Mouse (Mus musculus) embryonic facial prominence, embryonic 11.5 days (tissue): ENCODE results near the gene Vps72. TPM values are rescaled to one million over a fixed set of nuclear protein-coding genes. Genes with fewer than 3 reads are reported as not detected.
"Not testable (repeated sequence)": the region's sequence is repeated elsewhere in the genome, so short reads cannot be mapped to it uniquely, and the experiment has no call there.

ENCODE experiments used
- ATAC-seq: fragments of 200-750 bp; cut with Nextera tagmentation; replicated peaks from 2 replicates; pipeline ENCODE4 v1.8.0; 2017; ENCODE audit warnings: low read depth; ENCODE audit not compliant: insufficient number of reproducible peaks, low FRiP score, low TSS enrichment
- DNase-seq: peaks from one replicate; pipeline ENCODE4 v3.0.0-alpha.2; 2015; ENCODE audit warnings: low spot score
- H3K27ac ChIP-seq: fragments of 300-500 bp; sonication (generic); replicated peaks from 2 replicates; pipeline ENCODE4 v1.5.1; 2014; ENCODE audit warnings: mild to moderate bottlenecking, low read depth, low read length, control low read depth
- H3K27me3 ChIP-seq: fragments of 300-500 bp; sonication (generic); 2 replicates; pipeline ENCODE4 v1.6.1; 2014; ENCODE audit warnings: mild to moderate bottlenecking, low read length, moderate library complexity, mixed read lengths; ENCODE audit not compliant: control insufficient read depth, insufficient read depth
- H3K36me3 ChIP-seq: fragments of 300-500 bp; sonication (generic); replicated peaks from 2 replicates; pipeline ENCODE4 v1.6.1; 2014; ENCODE audit warnings: low read depth, mild to moderate bottlenecking, low read length, moderate library complexity, mixed read lengths; ENCODE audit not compliant: control insufficient read depth, insufficient read depth
- H3K4me1 ChIP-seq: fragments of 300-500 bp; sonication (generic); 2 replicates; pipeline ENCODE4 v1.6.1; 2014; ENCODE audit warnings: low read length, mixed read lengths; ENCODE audit not compliant: control insufficient read depth, insufficient read depth
- H3K4me2 ChIP-seq: fragments of 300-500 bp; sonication (generic); 2 replicates; pipeline ENCODE4 v1.6.1; 2014; ENCODE audit warnings: low read depth, mild to moderate bottlenecking, control low read depth, low read length, moderate library complexity
- H3K4me3 ChIP-seq: fragments of 300-500 bp; sonication (generic); 2 replicates; pipeline ENCODE4 v1.5.1; 2014; ENCODE audit warnings: low read depth, low read length, control low read depth
- H3K9ac ChIP-seq: fragments of 300-500 bp; sonication (generic); replicated peaks from 2 replicates; pipeline ENCODE4 v1.6.1; 2014; ENCODE audit warnings: mild to moderate bottlenecking, control low read depth, low read length
- H3K9me3 ChIP-seq: fragments of 300-500 bp; sonication (generic); replicated peaks from 2 replicates; pipeline ENCODE4 v1.6.1; 2016; ENCODE audit warnings: mild to moderate bottlenecking, low read length, inconsistent platforms, mixed read lengths; ENCODE audit not compliant: control insufficient read depth
- WGBS: fragments of 180-500 bp; shearing (Covaris S2); extraction: QIAGEN DNeasy Blood & Tissue Kit; methylation state at CpG from one replicate; pipeline ENCODE4 v1.1.7; 2014; 5-methylcytosine and 5-hydroxymethylcytosine counted together
- polyA plus RNA-seq: library from polyadenylated mRNA; unstranded; fragments of >200 nt; fragmentation: Nextera tagmentation; extraction: Ambion mirVana; gene quantifications from 2 replicates; pipeline ENCODE4 v1.2.1, GENCODE M21; 2014

Gene Vps72
- polyA plus RNA-seq, 1 experiment from 2014 or later: 229 TPM

DNA sequence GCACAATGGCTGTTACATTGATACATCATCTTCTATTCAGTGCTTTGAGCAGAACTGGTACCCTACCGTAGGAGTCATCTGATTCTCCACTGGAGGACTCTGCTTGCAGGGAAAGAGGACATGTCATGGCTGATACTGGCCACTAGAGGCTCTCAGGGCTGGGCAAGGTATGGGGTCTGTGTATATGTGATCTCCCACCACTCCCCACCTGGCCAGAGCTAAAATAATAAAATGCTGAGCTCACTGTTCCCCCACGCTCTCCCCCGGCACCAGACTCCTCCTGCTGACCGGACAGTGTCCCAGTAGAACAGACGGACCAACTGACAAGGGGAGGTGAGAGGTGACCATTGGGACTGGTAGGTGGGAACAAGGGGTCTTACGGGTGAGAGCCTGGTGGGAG is 13.4 kb downstream of the Vps72 start, which contains the start of gene Tmod4:
Gene Tmod4 (plus strand): TSS at position 231 of the 400 bp plus-strand sequence.
- WGBS: 63% methylated on average over 6 of the region's 6 CpGs
- Histone ChIP-seq H3K36me3 (peaks cover 6% of the 10 kb centered on the region), H3K9ac (no peak within 1 kb of the TSS; the same call in 1 of the 2 replicates)

DNA sequence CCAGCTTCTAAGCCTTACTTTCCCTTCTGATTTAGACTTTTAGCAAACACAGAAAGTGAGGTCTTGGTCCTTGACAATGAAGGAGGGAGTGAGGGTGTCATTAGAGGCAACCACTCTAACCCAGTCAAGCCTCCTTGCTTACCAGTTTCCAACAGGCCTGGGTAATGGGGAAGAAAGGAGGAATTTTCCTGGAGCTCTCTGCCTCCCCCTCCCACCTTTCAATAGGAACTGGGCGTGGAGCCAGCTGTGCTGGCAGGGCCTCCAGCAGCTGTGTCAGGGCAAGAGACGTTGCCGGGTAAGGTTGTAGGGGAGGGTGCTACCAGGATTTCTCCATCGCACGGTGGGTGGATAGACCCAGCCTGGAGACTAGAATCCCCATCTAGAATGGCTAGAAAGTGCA is 14.2 kb downstream of the Vps72 start:
- no peaks in the 10 kb centered on the region for H3K4me1 ChIP-seq
- no peaks in the 10 kb centered on the region for H3K27me3 ChIP-seq
- no peak overlapping the region; the same call in 1 of the 2 replicates for H3K9ac ChIP-seq
- WGBS: 59% methylated on average over 5 of the region's 5 CpGs
- H3K4me2 ChIP-seq: no peak overlapping the region
- no peaks in the 10 kb centered on the region; the same call in none of the 2 replicates for H3K36me3 ChIP-seq
- ATAC-seq (no peak), DNase-seq (no peak)
- no peak overlapping the region for H3K27ac ChIP-seq
- no peak overlapping the region for H3K4me3 ChIP-seq
- no peaks in the 10 kb centered on the region for H3K9me3 ChIP-seq

More for the DNA sequence above, 13.4 kb downstream of the Vps72 start, which contains the start of gene Tmod4:
- H3K9me3 ChIP-seq: no peaks in the 10 kb centered on the region
- H3K27me3 ChIP-seq: no peaks in the 10 kb centered on the region
- 0 out of 2 replicates have a peak, but pooled peaks have one; percentile 38 for ATAC-seq
- no peaks in the 10 kb centered on the region for H3K4me1 ChIP-seq
- no peak within 1 kb of the TSS for H3K4me2 ChIP-seq
- no peak within 1 kb of the TSS for H3K27ac ChIP-seq
- peak; percentile 46 for DNase-seq
- no peak within 1 kb of the TSS for H3K4me3 ChIP-seq

DNA sequence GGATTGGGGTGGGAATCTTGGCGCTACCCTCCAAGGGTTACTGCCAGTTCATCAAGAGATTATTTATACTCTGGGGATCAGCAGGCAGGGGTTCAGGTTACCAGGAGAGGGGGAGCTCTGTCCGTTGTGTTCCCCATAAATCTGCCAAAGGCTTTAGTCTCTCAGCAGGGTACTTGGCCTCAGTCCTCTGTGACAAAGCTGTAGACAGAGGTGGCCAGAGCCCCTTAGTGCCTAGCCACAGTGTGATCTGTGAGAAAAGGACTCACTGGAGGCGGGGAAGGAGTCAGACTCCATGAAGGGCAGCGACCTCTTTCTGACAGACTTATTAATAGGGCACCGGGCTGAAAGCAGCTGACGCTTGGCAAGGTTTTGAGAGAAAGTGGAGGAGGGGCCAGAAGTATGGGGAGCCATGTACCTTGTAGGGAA is 18.4 kb downstream of the Vps72 start:
- Histone ChIP-seq H3K36me3 (no peaks in the 10 kb centered on the region), H3K4me1 (no peaks in the 10 kb centered on the region), H3K4me2 (no peak overlapping the region), H3K9ac (no peak overlapping the region), H3K27ac (no peak overlapping the region), H3K9me3 (no peaks in the 10 kb centered on the region), H3K27me3 (no peaks in the 10 kb centered on the region), H3K4me3 (no peak overlapping the region)
- WGBS: 63% methylated on average over 6 of the region's 6 CpGs
- no peak for ATAC-seq
- no peak for DNase-seq

DNA sequence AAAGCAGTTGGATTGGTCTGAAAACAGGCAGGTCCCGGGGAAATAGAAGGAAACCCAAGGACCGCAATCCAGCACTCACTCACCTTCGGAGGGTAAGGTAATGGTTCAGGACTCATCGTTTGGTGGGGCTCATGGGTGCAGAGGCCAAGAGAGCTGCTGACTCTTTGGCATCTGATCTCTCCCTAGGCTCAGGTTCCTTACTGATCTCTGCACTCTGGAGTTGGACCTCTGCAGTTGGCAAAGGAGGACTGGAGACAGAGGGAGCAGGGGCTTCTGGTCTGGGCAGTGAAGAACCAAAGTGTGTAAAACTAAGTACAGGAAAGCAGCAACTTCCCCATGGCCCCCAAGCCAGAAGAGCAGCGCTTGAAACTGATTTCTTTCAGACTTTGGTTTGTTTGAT is 19.3 kb downstream of the Vps72 start:
- Histone ChIP-seq H3K4me2 (no peak overlapping the region), H3K36me3 (no peaks in the 10 kb centered on the region), H3K4me1 (peaks cover 2% of the 10 kb centered on the region; the same call in 1 of the 2 replicates), H3K4me3 (no peak overlapping the region), H3K27me3 (no peaks in the 10 kb centered on the region), H3K9ac (no peak overlapping the region), H3K27ac (no peak overlapping the region), H3K9me3 (no peaks in the 10 kb centered on the region)
- no peak for DNase-seq
- WGBS: 90% methylated on average over 5 of the region's 5 CpGs
- no peak for ATAC-seq

DNA sequence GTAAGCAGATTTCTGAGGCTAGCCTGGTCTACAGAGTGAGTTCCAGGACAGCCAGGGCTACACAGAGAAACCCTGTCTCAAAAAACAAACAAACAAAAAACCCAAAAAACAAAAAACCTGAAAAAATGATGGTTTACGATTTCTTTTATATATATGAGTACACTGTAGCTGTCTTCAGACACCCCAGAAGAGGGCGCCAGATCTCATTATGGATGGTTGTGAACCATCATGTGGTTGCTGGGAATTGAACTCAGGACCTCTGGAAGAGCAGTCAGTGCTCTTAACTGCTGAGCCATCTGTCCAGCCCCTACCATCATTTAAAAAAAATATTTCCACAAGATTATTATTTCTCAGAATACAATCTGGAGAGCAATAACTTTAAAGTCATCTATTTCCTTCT is 21.6 kb downstream of the Vps72 start:
- H3K27ac ChIP-seq, H3K4me1 ChIP-seq, H3K36me3 ChIP-seq, H3K9me3 ChIP-seq, DNase-seq, H3K4me2 ChIP-seq, H3K9ac ChIP-seq, ATAC-seq, H3K27me3 ChIP-seq, H3K4me3 ChIP-seq: not testable (repeated sequence)
- WGBS: 85% methylated on average over 2 of the region's 2 CpGs

DNA sequence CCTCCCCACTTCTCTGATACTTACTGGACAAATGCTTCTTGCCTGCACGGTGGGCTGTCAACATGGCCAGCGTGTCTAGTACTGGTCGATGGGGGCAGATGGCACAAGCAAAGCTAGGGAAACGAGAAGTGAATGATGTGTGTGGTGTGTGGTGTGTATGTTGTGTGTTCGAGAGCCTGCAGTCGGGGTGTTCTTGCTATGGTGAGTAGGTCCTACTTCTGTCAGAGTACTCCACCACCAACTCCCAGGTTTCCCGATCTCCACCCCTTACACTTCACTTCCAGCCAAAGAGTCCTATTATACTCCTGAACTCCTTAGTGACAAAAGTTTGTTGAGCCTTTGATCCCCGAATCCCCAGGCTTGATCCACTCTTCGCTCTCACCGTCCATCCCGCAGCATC is 22.4 kb downstream of the Vps72 start:
- 59% methylated on average over 11 of the region's 11 CpGs for WGBS
- Histone ChIP-seq H3K4me1 (peaks cover 3% of the 10 kb centered on the region; the same call in 1 of the 2 replicates), H3K9me3 (no peaks in the 10 kb centered on the region), H3K9ac (peak overlapping the region; percentile 79), H3K27me3 (no peaks in the 10 kb centered on the region), H3K4me3 (peak overlapping the region; percentile 46), H3K27ac (no peak overlapping the region; the same call in 1 of the 2 replicates), H3K36me3 (no peaks in the 10 kb centered on the region), H3K4me2 (peak overlapping the region; percentile 83)
- DNase-seq (no peak), ATAC-seq (no peak)

DNA sequence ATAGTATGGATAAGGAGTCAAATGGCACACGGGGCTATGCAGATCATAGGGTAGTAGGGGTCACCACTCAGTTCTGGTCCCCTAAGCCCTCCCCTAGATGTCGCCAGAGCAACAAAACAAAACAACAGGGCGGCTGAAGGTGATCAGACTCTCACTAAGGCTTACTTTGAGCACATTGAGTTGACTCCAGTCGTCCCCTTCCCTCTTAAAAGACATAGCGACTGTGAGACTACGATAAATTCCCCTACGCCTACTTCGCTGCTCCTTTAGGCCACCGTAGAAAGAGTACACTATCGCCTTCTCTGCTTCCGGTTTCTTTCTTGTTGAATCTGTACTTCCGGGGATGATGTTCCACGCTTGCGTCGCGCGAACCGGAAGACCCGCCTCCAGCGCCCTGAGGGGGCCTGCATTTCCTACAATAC is 22.9 kb downstream of the Vps72 start, which contains the start of the genes Scnm1 and Lysmd1:
Gene Scnm1 (minus strand): TSS at position 332 of the 422 bp plus-strand sequence.
Gene Lysmd1 (plus strand): TSS at position 409 of the 422 bp plus-strand sequence.
- Histone ChIP-seq H3K27me3 (no peaks in the 10 kb centered on the region), H3K36me3 (no peaks in the 10 kb centered on the region), H3K9ac (peak within 1 kb of the TSS; percentile 79), H3K4me3 (peak within 1 kb of the TSS; percentile 46), H3K9me3 (no peaks in the 10 kb centered on the region), H3K27ac (no peak within 1 kb of the TSS; the same call in 1 of the 2 replicates), H3K4me1 (peaks cover 3% of the 10 kb centered on the region; the same call in 1 of the 2 replicates), H3K4me2 (peak within 1 kb of the TSS; percentile 83)
- WGBS: under 1% methylated on average over 20 of the region's 20 CpGs
- DNase-seq: peak; percentile 96
- ATAC-seq: peak; percentile 90

DNA sequence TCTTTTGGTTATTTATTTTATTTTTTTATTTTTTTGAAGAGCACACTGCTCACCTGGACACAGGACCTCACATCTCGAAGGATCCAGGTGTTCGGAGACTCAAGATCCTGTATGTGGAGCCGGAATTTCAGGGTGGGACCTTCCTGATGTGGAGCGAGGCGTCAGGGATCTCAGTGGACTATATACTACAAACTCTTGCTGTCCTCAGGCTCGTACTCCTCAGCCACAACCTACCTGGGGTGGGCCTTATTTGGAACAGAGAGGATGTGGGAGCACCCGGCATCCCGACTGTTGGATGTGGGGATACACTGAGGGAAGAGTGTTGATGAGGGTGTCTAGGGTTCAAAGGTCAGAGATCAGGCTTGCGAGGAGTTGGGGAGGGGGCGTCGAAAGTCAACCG is 23.3 kb downstream of the Vps72 start:
- not testable (repeated sequence) for H3K9ac ChIP-seq, H3K4me1 ChIP-seq, H3K9me3 ChIP-seq, DNase-seq, H3K27me3 ChIP-seq, H3K4me2 ChIP-seq, H3K36me3 ChIP-seq, H3K4me3 ChIP-seq, H3K27ac ChIP-seq
- ATAC-seq: peak; percentile 26
- no CpG with 5 or more reads among the region's 12 CpGs for WGBS
